Mouse (Mus musculus): Measurements from ENCODE around the gene Itga4.

Itga4 gene

GRCm38 (mm10) chr2:79266480-79266879 is 11.3 kb downstream of the Itga4 start:
- DNase-seq (ENCODE audit: low read depth), result no peak

GRCm38 (mm10) chr2:79267181-79267580 is 12.0 kb downstream of the Itga4 start:
- no peak for DNase-seq (ENCODE audit: low read depth)

- no peak for DNase-seq (ENCODE audit: low read depth)
Observed at GRCm38 (mm10) chr2:79268863-79269262, 13.6 kb downstream of the Itga4 start.

- DNase-seq (ENCODE audit: low read depth), result peak; percentile 66
Observed at GRCm38 (mm10) chr2:79270034-79270535, 14.9 kb downstream of the Itga4 start.

- no peak for DNase-seq (ENCODE audit: low read depth)
Observed at GRCm38 (mm10) chr2:79271838-79272237, 16.6 kb downstream of the Itga4 start.

- no peak for DNase-seq (ENCODE audit: low read depth)
Observed at GRCm38 (mm10) chr2:79278581-79278980, 23.4 kb downstream of the Itga4 start.

- no peak for DNase-seq (ENCODE audit: low read depth)
Observed at GRCm38 (mm10) chr2:79284206-79284605, 29.0 kb downstream of the Itga4 start.

GRCm38 (mm10) chr2:79290149-79290548 is 34.9 kb downstream of the Itga4 start:
- no peak for DNase-seq (ENCODE audit: low read depth)

- DNase-seq (ENCODE audit: low read depth), result no peak
Observed at GRCm38 (mm10) chr2:79291922-79292321, 36.7 kb downstream of the Itga4 start.

GRCm38 (mm10) chr2:79292431-79292830 is 37.2 kb downstream of the Itga4 start:
- DNase-seq (ENCODE audit: low read depth), result no peak

- no peak for DNase-seq (ENCODE audit: low read depth)
Observed at GRCm38 (mm10) chr2:79302398-79302797, 47.2 kb downstream of the Itga4 start.

GRCm38 (mm10) chr2:79307549-79307948 is 52.3 kb downstream of the Itga4 start:
- DNase-seq (ENCODE audit: low read depth), result no peak

GRCm38 (mm10) chr2:79309454-79310118 is 54.4 kb downstream of the Itga4 start:
- no peak for DNase-seq (ENCODE audit: low read depth)

- no peak for DNase-seq (ENCODE audit: low read depth)
Observed at GRCm38 (mm10) chr2:79312499-79312898, 57.3 kb downstream of the Itga4 start.

- DNase-seq (ENCODE audit: low read depth), result no peak
Observed at GRCm38 (mm10) chr2:79315108-79315507, 59.9 kb downstream of the Itga4 start.

- DNase-seq (ENCODE audit: low read depth), result no peak
Observed at GRCm38 (mm10) chr2:79316182-79316880, 61.1 kb downstream of the Itga4 start.

- DNase-seq (ENCODE audit: low read depth), result no peak
Observed at GRCm38 (mm10) chr2:79328079-79328478, 72.9 kb downstream of the Itga4 start.

GRCm38 (mm10) chr2:79334661-79335060 is 79.4 kb downstream of the Itga4 start:
- DNase-seq (ENCODE audit: low read depth), result peak; percentile 60

- DNase-seq (ENCODE audit: low read depth), result no peak
Observed at GRCm38 (mm10) chr2:79336141-79336540, 80.9 kb downstream of the Itga4 start.

- DNase-seq (ENCODE audit: low read depth), result no peak
Observed at GRCm38 (mm10) chr2:79339003-79339402, 83.8 kb downstream of the Itga4 start.

- DNase-seq (ENCODE audit: low read depth), result no peak
Observed at GRCm38 (mm10) chr2:79343115-79343514, 87.9 kb downstream of the Itga4 start.

- DNase-seq (ENCODE audit: low read depth), result no peak
Observed at GRCm38 (mm10) chr2:79351179-79352099, 96.2 kb downstream of the Itga4 start.
